Mouse (Mus musculus) E14TG2a.4 (cell line): ENCODE data around the gene Tenm1.

Experiments
- H3K27me3 ChIP-seq: 2 replicates; pipeline ENCODE4 v1.6.1; 2014; ENCODE audit warnings: low read length, control low read depth; ENCODE audit not compliant: insufficient read depth
- H3K36me3 ChIP-seq: 2 replicates; pipeline ENCODE4 v1.6.1; 2014; ENCODE audit warnings: low read length, control low read depth; ENCODE audit not compliant: insufficient read depth
- H3K4me1 ChIP-seq: replicated peaks from 2 replicates; pipeline ENCODE4 v1.6.1; 2014; ENCODE audit warnings: low read depth, low read length, control low read depth
- H3K4me3 ChIP-seq: replicated peaks from 2 replicates; pipeline ENCODE4 v1.5.1; 2014; ENCODE audit warnings: mild to moderate bottlenecking, low read length
- H3K9me3 ChIP-seq: 2 replicates; pipeline ENCODE4 v1.6.1; 2014; ENCODE audit warnings: low read length, control low read depth
- CTCF ChIP-seq: conservative IDR thresholded peaks from 2 replicates; pipeline ENCODE4 v1.5.1; 2014; ENCODE audit warnings: low read length
- NANOG ChIP-seq: IDR thresholded peaks from 2 replicates; pipeline ENCODE4 v1.6.1; 2014; ENCODE audit warnings: borderline replicate concordance, low read length, mixed read lengths
- POU5F1 ChIP-seq: IDR thresholded peaks from 2 replicates; pipeline ENCODE4 v1.6.1; 2014; ENCODE audit warnings: low read length, borderline replicate concordance

Gene Tenm1

GRCm38 (mm10) chrX:42580521-42580920, 848.4 kb downstream of the Tenm1 start:
- Histone ChIP-seq H3K4me3 (no peak overlapping the region), H3K9me3 (no peaks in the 10 kb centered on the region), H3K27me3 (no peaks in the 10 kb centered on the region), H3K36me3 (no peaks in the 10 kb centered on the region), H3K4me1 (no peaks in the 10 kb centered on the region)
- TF ChIP-seq POU5F1 (no peak), CTCF (no peak), NANOG (no peak)

GRCm38 (mm10) chrX:42558683-42559082, 870.2 kb downstream of the Tenm1 start:
- H3K4me3 ChIP-seq, result no peak overlapping the region
- H3K4me1 ChIP-seq, result no peaks in the 10 kb centered on the region
- no peaks in the 10 kb centered on the region for H3K36me3 ChIP-seq
- no peaks in the 10 kb centered on the region for H3K9me3 ChIP-seq
- no peak for TF ChIP-seq POU5F1
- TF ChIP-seq NANOG, result no peak
- TF ChIP-seq CTCF, result no peak
- H3K27me3 ChIP-seq, result no peaks in the 10 kb centered on the region

GRCm38 (mm10) chrX:42557284-42557683, 871.6 kb downstream of the Tenm1 start:
- no peak overlapping the region for H3K4me3 ChIP-seq
- no peaks in the 10 kb centered on the region for H3K9me3 ChIP-seq
- no peaks in the 10 kb centered on the region for H3K27me3 ChIP-seq
- H3K36me3 ChIP-seq, result no peaks in the 10 kb centered on the region
- H3K4me1 ChIP-seq, result no peaks in the 10 kb centered on the region
- TF ChIP-seq POU5F1 (no peak), NANOG (no peak), CTCF (peak; percentile 36)

GRCm38 (mm10) chrX:42548513-42548912, 880.4 kb downstream of the Tenm1 start:
- no peaks in the 10 kb centered on the region for H3K9me3 ChIP-seq
- H3K4me3 ChIP-seq, result no peak overlapping the region
- no peak for TF ChIP-seq CTCF
- no peak for TF ChIP-seq NANOG
- H3K4me1 ChIP-seq, result no peaks in the 10 kb centered on the region
- H3K36me3 ChIP-seq, result no peaks in the 10 kb centered on the region
- no peaks in the 10 kb centered on the region for H3K27me3 ChIP-seq

GRCm38 (mm10) chrX:42545076-42545475, 883.9 kb downstream of the Tenm1 start:
- Histone ChIP-seq H3K4me3 (no peak overlapping the region), H3K4me1 (peaks cover 4% of the 10 kb centered on the region), H3K27me3 (no peaks in the 10 kb centered on the region), H3K36me3 (no peaks in the 10 kb centered on the region), H3K9me3 (no peaks in the 10 kb centered on the region)
- TF ChIP-seq NANOG, result no peak
- TF ChIP-seq POU5F1, result no peak
- TF ChIP-seq CTCF, result no peak

GRCm38 (mm10) chrX:42540756-42541053, 888.2 kb downstream of the Tenm1 start:
- no peaks in the 10 kb centered on the region for H3K27me3 ChIP-seq
- H3K9me3 ChIP-seq, result no peaks in the 10 kb centered on the region
- no peaks in the 10 kb centered on the region for H3K36me3 ChIP-seq
- no peak overlapping the region for H3K4me3 ChIP-seq
- H3K4me1 ChIP-seq, result peaks cover 8% of the 10 kb centered on the region
- TF ChIP-seq CTCF (peak; percentile 21; the same call in 1 of the 2 replicates), POU5F1 (no peak), NANOG (no peak)

GRCm38 (mm10) chrX:42540030-42540755, 888.7 kb downstream of the Tenm1 start:
- TF ChIP-seq POU5F1, result no peak
- no peak for TF ChIP-seq NANOG
- H3K4me1 ChIP-seq, result peaks cover 8% of the 10 kb centered on the region
- H3K9me3 ChIP-seq, result no peaks in the 10 kb centered on the region
- no peaks in the 10 kb centered on the region for H3K36me3 ChIP-seq
- no peak overlapping the region for H3K4me3 ChIP-seq
- H3K27me3 ChIP-seq, result no peaks in the 10 kb centered on the region

GRCm38 (mm10) chrX:42530703-42531102, 898.2 kb downstream of the Tenm1 start:
- no peaks in the 10 kb centered on the region for H3K36me3 ChIP-seq
- no peaks in the 10 kb centered on the region for H3K9me3 ChIP-seq
- no peaks in the 10 kb centered on the region for H3K4me1 ChIP-seq
- TF ChIP-seq NANOG (no peak), CTCF (no peak), POU5F1 (no peak)
- H3K4me3 ChIP-seq, result no peak overlapping the region
- no peaks in the 10 kb centered on the region for H3K27me3 ChIP-seq

GRCm38 (mm10) chrX:42522868-42523267, 906.1 kb downstream of the Tenm1 start:
- Histone ChIP-seq H3K36me3 (no peaks in the 10 kb centered on the region), H3K9me3 (no peaks in the 10 kb centered on the region), H3K4me3 (no peak overlapping the region), H3K27me3 (no peaks in the 10 kb centered on the region), H3K4me1 (no peaks in the 10 kb centered on the region)
- TF ChIP-seq CTCF (no peak), POU5F1 (no peak), NANOG (no peak)
